Mouse (Mus musculus): ENCODE measurements around the gene Tmem179.

Tmem179 gene

GRCm38 (mm10) chr12:112516697-112517337 lies at the start of gene Tmem179:
Tmem179 (minus strand) TSS chr12:112516747.
- peak; percentile 86 for DNase-seq (ENCODE audit: low read depth, low spot score)

DNA sequence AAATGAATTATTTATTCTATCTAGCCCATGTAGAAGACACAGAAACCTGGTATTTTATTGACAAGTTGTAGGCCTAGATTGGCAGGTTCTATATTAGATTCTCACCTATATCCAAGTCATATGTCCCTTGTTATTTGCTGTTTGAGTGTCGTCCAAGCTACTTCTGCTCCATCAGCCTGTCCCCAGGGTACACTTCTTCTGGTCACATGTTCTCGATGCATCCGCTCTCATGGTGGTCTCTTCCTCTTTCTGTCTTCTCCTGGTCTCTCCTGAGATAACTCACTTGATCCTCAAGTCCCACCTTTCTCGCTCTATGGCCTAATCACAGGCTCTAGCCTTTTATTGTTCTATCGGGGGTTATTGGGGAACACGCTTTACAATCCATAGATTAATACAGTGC lies 46.5 kb upstream of the Tmem179 start:
- DNase-seq (ENCODE audit: low read depth, low spot score) = no peak

DNA sequence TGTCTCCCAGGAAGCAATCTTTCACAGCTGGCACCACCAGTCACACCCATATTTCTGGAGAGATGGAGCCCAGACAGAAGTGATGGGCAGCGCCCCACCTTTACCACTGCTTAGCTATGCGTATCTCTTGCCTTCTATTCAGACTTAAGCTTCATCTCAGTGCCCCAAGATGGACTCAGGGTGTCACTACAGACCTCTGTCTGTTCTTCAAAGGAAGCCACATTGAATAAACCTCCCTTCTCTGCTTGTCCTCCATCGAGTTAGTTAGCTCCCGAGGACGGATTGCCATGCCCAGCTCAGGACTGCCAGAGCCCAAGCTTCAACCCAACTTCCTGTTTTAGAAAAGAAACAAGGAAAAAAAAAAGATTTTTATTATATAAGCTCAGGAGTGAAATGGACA lies 45.9 kb upstream of the Tmem179 start:
- no peak for DNase-seq (ENCODE audit: low read depth, low spot score)

DNA sequence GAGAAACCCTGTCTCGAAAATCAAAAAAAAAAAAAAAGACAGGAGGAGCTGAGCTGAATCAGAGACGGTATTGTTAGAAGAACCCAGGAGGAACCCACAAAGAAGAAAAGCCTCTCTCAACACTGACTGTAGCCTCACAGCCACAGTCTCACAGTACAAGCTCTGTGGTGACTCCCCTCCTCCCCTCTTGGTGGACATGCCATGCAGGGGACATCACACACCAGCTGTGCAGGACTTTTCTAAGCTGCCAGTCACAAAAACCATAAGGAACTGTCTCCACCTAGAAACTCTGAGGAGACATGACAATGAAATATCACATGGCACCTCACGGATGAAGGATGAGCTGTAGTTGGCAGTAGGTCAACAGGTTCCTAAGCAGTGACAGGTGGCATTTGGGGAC lies 44.6 kb upstream of the Tmem179 start:
- DNase-seq (ENCODE audit: low read depth, low spot score) = no peak

- DNase-seq (ENCODE audit: low read depth, low spot score) = peak; percentile 68
Measured at GRCm38 (mm10) chr12:112560176-112560797, 43.7 kb upstream of the Tmem179 start.

- DNase-seq (ENCODE audit: low read depth, low spot score) = no peak
Measured at GRCm38 (mm10) chr12:112559671-112560070, 43.1 kb upstream of the Tmem179 start.

- DNase-seq (ENCODE audit: low read depth, low spot score) = no peak
Measured at GRCm38 (mm10) chr12:112559231-112559630, 42.7 kb upstream of the Tmem179 start.

DNA sequence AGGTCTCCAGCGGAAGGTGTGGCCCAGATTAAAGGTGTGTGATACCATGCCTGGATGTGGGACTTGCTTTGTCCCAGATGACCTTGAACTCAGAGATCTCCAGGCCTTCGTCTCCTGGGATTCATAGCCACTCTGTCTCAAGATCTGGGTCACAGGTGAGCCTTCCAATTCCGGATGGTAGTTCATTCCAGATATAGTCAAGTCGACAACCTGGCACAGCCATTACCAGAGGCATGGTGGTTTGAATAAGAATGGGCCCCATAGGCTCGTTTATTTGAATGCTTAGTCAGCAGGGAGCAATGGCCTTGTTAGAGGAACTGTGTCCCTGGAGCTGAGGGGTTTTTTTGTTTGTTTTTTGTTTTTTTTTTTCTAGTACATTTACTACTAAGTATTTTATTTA lies 40.7 kb upstream of the Tmem179 start:
- DNase-seq (ENCODE audit: low read depth, low spot score) = peak; percentile 34

DNA sequence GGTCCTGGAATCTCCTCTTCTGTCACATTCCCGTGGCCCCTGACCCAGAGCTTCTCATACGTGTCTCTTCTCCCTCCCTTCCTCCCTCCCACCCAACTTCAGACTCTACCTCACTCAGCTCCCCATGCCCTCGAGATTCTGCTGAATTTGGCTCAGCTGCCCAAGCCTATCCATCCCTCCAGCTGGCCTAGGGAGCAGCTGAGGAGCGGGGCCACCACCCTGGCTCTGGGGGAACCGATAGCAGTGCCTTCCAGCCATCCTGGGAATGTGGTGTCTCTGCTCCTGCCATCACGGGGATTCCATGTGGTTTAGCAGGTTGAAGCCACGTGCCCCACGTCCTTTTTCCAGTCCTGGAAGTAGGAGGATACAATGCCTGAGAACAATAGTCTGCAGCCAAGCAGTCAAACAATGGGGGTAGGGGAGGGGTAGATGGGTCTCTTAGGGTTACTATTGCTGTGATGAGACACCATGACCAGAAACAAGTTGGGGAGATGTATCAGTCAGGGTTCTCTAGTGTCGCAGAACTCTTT lies 40.0 kb upstream of the Tmem179 start:
- DNase-seq (ENCODE audit: low read depth, low spot score) = no peak

DNA sequence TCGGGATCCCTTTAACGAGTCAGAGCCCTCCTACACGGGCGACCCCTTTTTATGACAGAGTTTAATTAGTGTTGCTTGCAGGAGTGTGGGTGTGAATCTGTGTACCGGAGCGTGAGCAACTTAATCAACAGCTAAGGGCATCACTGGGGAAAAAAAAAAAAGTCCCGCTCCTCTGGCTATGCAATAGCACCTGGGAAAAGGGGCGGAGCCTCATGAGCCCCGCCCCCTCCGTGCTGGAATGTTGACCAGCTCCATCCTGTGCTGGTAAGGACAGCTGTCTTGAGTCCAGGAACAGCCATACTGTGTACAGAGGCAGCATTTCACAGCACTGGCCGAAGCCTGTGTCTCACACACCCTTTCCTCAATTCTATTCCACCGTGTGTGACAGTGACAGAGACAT lies 38.4 kb upstream of the Tmem179 start:
- peak; percentile 84 for DNase-seq (ENCODE audit: low read depth, low spot score)

DNA sequence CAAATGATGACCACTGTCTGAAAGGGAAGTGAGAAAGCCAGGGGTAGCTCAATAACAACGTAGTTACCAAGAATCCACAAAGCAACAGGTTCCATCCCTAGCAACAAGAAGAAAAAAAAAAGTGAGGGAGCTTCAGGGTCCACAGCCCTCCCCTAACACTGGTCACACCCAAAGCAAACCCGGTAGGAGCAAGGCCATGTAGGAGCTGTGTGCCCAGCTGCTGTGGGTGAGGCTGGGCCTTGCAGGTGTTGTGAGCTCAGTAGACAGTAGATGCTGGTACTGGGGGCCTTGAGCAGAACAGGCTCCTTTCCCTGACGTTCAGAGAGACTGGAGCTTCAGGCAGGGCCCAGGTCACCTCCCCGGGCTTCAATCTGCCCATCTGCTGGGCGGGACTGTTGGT lies 36.0 kb upstream of the Tmem179 start:
- no peak for DNase-seq (ENCODE audit: low read depth, low spot score)

DNA sequence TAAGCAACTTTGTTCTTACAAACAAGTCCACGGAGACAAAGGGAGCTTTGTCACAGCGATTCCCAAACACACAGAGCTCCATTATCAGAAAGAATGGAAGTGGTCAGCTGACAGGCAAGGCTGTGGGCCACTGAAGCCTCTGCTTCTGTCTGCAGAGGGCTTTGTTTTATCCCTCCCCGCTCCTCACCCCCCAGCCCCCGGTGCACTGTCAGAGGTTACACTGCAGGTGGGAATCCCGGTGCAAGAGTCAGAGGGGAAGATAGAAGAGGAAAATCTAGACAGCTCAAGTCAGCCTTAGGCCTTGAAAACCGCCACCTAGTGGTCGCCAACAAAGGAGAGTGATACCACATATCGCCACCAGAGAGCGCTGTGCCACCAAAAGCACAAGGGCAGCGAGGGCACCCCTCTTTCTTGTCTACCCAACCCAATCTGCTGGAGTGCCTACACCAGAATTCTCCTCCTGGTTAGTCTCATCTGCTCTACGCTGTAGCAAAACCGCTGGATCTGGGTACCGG lies 35.4 kb upstream of the Tmem179 start:
- peak; percentile 93 for DNase-seq (ENCODE audit: low read depth, low spot score)

GRCm38 (mm10) chr12:112549287-112549686 lies 32.7 kb upstream of the Tmem179 start:
- no peak for DNase-seq (ENCODE audit: low read depth, low spot score)

DNA sequence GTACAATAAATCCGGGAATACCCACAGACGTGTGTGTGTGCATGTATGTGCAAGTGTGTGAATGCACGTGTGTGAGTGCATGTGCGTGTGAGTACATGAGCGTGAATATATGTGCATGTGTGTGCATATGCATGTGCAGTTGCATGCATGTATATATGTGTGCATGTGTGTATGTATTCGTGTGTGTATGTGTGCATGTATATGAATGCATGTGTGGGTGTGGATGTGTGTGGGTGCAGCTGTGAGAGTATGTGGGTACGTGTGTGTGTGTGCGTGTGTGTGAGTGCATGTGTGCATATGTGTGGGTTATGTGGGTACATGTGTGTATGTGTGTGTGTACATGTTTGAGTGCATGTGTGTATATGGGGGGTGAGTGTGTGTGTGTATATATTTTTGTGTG lies 29.6 kb upstream of the Tmem179 start:
- DNase-seq (ENCODE audit: low read depth, low spot score) = no peak

DNA sequence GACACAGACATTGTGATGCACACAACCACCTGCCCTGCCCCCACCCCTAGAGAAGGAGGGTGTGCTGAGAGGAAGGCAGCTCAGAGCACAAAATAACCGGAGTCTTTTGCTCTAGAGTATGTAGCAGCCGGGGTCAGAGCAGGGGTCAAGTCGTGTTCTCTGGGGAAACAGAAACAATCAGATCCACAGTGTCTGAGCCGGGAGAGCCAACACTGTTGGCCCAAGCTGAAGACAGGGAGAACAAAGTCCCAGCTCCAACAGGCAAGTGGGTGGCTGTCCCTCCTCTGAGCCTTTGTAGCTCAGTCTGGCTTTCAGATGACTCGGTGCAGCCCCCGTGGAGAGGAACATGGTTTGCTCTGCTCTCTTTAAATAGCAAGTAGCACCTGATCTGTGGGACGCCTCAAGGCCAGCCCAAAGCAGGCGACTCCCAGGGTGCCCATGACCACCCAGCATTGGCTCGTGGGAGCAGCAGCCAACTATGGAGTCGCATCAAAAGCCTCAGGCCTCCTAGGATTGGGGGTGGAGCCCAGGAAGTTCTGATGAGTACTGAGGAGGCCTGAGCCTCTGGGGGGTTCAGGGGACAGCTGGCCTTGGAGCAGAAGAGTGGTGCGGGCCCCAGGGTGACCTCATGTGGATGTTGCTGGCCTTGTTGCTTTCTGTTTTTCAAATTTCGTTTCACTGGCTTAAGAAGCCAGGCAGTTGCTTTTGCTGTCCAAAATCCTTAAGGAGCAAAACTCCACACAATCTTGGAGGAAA lies 28.6 kb upstream of the Tmem179 start:
- DNase-seq (ENCODE audit: low read depth, low spot score) = peak; percentile 50

GRCm38 (mm10) chr12:112543941-112544340 lies 27.4 kb upstream of the Tmem179 start:
- peak; percentile 88 for DNase-seq (ENCODE audit: low read depth, low spot score)

DNA sequence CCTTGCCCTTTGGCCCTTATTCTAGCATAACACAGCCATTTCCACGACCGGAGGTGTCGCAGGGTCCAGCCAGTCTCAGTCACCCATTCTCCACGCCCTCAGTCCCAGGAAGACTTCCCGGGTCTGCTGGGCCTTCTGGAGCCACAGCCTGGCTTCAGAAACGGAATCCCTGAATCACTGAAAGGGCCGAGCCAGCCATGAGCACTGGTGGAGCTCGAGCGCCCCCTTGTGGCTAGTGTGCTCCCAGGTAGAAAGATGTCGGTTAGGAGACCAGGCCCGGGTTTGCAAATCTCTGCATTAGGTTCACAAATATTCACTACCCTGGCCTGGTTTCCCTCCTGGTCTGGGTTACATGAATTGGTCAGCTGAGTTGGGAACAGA lies 26.4 kb upstream of the Tmem179 start:
- peak; percentile 94 for DNase-seq (ENCODE audit: low read depth, low spot score)

GRCm38 (mm10) chr12:112542257-112542919 lies 25.8 kb upstream of the Tmem179 start:
- DNase-seq (ENCODE audit: low read depth, low spot score) = no peak

GRCm38 (mm10) chr12:112541483-112542091 lies 25.0 kb upstream of the Tmem179 start:
- no peak for DNase-seq (ENCODE audit: low read depth, low spot score)

- DNase-seq (ENCODE audit: low read depth, low spot score) = no peak
Measured at GRCm38 (mm10) chr12:112540321-112540720, 23.8 kb upstream of the Tmem179 start.

- peak; percentile 72 for DNase-seq (ENCODE audit: low read depth, low spot score)
Measured at GRCm38 (mm10) chr12:112539466-112539965, 23.0 kb upstream of the Tmem179 start.
